Mouse (Mus musculus) mouse embryonic stem cell (cell line): Measurements from ENCODE around the gene Uckl1.

Source experiments
- in situ Hi-C, 2 experiments: fragments of 300-500 bp; cut with MboI; formaldehyde crosslinking; loops; 1 replicate in 1 of 2; 3 replicates in 1 of 2; pipeline ENCODE4 v1.14.3; 2019 to 2020; ENCODE audit warnings: low sequenced_read_pairs in 2 of 2, low pct_unique_long_range_greater_than_20kb in 1 of 2, mixed read lengths in 1 of 2; ENCODE audit not compliant: unreplicated experiment in 1 of 2

The Uckl1 gene

GRCm38 (mm10) chr2:181577126-181577525 is 7.6 kb downstream of the Uckl1 start:
- in situ Hi-C loops, result loop anchor here in 1 of 2 experiments (10.0 kb wide), 1 partner anchor 182 kb away; no protein-coding TSS in a partner anchor

- in situ Hi-C loops, result loop anchor here in 1 of 2 experiments (10.0 kb wide), 1 partner anchor 182 kb away; no protein-coding TSS in a partner anchor
These were observed 8.1 kb downstream of the Uckl1 start for GRCm38 (mm10) chr2:181576613-181577012.

GRCm38 (mm10) chr2:181574921-181575545 is 9.7 kb downstream of the Uckl1 start:
- in situ Hi-C loops, result loop anchor here in 1 of 2 experiments (10.0 kb wide), 1 partner anchor 180 kb away; no protein-coding TSS in a partner anchor

- in situ Hi-C loops, result loop anchor here in 1 of 2 experiments (10.0 kb wide), 1 partner anchor 179 kb away; no protein-coding TSS in a partner anchor
These were observed 10.7 kb downstream of the Uckl1 start for GRCm38 (mm10) chr2:181573961-181574360.

GRCm38 (mm10) chr2:181572921-181573920 is 11.5 kb downstream of the Uckl1 start:
- in situ Hi-C loops, result loop anchor here in 1 of 2 experiments (10.0 kb wide), 1 partner anchor 178 kb away; no protein-coding TSS in a partner anchor

GRCm38 (mm10) chr2:181571941-181572670 is 12.6 kb downstream of the Uckl1 start:
- in situ Hi-C loops, result loop anchor here in 1 of 2 experiments (10.0 kb wide), 1 partner anchor 177 kb away; no protein-coding TSS in a partner anchor

- in situ Hi-C loops, result loop anchor here in 1 of 2 experiments (10.0 kb wide), 1 partner anchor 176 kb away; no protein-coding TSS in a partner anchor
These were observed 13.6 kb downstream of the Uckl1 start for GRCm38 (mm10) chr2:181570921-181571595.

- in situ Hi-C loops, result loop anchor here in 1 of 2 experiments (10.0 kb wide), 1 partner anchor 176 kb away; no protein-coding TSS in a partner anchor
These were observed 14.3 kb downstream of the Uckl1 start for GRCm38 (mm10) chr2:181570375-181570774.

GRCm38 (mm10) chr2:181569856-181570255 is 14.8 kb downstream of the Uckl1 start:
- in situ Hi-C loops, result loop anchor here in 1 of 2 experiments (10.0 kb wide), 1 partner anchor 175 kb away; no protein-coding TSS in a partner anchor

GRCm38 (mm10) chr2:181568272-181569008 is 16.3 kb downstream of the Uckl1 start:
- in situ Hi-C loops, result no loop called here

- in situ Hi-C loops, result no loop called here
These were observed 17.4 kb downstream of the Uckl1 start for GRCm38 (mm10) chr2:181567338-181567737.

- in situ Hi-C loops, result no loop called here
These were observed 30.9 kb downstream of the Uckl1 start for GRCm38 (mm10) chr2:181553772-181554171.

GRCm38 (mm10) chr2:181550233-181550632 is 34.5 kb downstream of the Uckl1 start:
- in situ Hi-C loops, result no loop called here

- in situ Hi-C loops, result no loop called here
These were observed 36.0 kb downstream of the Uckl1 start for GRCm38 (mm10) chr2:181548682-181549081.

GRCm38 (mm10) chr2:181548227-181548626 is 36.5 kb downstream of the Uckl1 start:
- in situ Hi-C loops, result no loop called here

GRCm38 (mm10) chr2:181546142-181546541 is 38.5 kb downstream of the Uckl1 start:
- in situ Hi-C loops, result no loop called here
